Mouse (Mus musculus) cortical plate, adult 2 months (tissue): ENCODE data around the gene Ttc7. TPM values are rescaled to one million over a fixed set of nuclear protein-coding genes. Genes with fewer than 3 reads are reported as not detected.
"Not testable (repeated sequence)": the region's sequence is repeated elsewhere in the genome, so short reads cannot be mapped to it uniquely, and the experiment has no call there.

Source experiments
- H3K27ac ChIP-seq: fragments of 200-500 bp; 2 replicates; pipeline ENCODE4 v1.5.1; 2012; ENCODE audit warnings: low read length, control low read depth, inconsistent platforms; ENCODE audit not compliant: insufficient read depth
- H3K4me1 ChIP-seq: fragments of 200-500 bp; 2 replicates; pipeline ENCODE4 v1.6.1; 2011; ENCODE audit warnings: low read length; ENCODE audit not compliant: control insufficient read depth, insufficient read depth
- H3K4me3 ChIP-seq: fragments of 200-500 bp; 2 replicates; pipeline ENCODE4 v1.5.1; 2011; ENCODE audit warnings: mild to moderate bottlenecking, low read length, control low read depth; ENCODE audit not compliant: insufficient read depth
- CTCF ChIP-seq: fragments of 200-500 bp; IDR thresholded peaks from 2 replicates; pipeline ENCODE4 v1.5.1; 2011; ENCODE audit warnings: mild to moderate bottlenecking, control low read depth, low read length; ENCODE audit not compliant: insufficient read depth; ENCODE audit errors: extremely low read depth
- POLR2A ChIP-seq: fragments of 200-500 bp; IDR thresholded peaks from 2 replicates; pipeline ENCODE4 v1.6.1; 2011; ENCODE audit warnings: mild to moderate bottlenecking, low read length, control low read depth; ENCODE audit not compliant: insufficient read depth; ENCODE audit errors: extremely low read depth
- polyA plus RNA-seq: library from polyadenylated mRNA; depleted of rRNA; stranded (reverse); fragments of >200 nt; gene quantifications from 2 replicates; pipeline ENCODE4 v1.2.3, GENCODE M21; 2012

The Ttc7 gene
- polyA plus RNA-seq, 1 experiment: 11.3 TPM

DNA sequence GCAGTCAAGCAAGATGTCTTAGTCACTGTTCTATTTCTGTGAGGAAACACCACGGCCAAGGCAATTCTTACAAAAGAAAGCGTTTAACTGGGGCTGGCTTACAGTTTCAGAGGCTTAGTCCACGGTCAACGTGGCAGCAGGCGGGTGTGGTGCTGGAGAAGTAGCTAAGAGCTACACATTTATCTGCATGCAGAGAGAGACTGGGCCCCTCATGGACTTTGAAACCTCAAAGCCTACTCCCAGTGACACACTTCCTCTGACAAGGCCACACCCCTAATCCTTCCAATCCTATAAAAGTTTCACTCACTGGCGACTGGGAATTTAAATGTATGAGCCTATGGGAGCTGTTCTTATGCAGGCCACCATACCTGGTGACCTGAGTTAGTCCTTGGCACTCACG lies 13.1 kb downstream of the Ttc7 start:
- Histone ChIP-seq H3K4me3 (no peak overlapping the region), H3K27ac (no peak overlapping the region), H3K4me1 (no peaks in the 10 kb centered on the region)
- TF ChIP-seq POLR2A (no peak), CTCF (no peak)

DNA sequence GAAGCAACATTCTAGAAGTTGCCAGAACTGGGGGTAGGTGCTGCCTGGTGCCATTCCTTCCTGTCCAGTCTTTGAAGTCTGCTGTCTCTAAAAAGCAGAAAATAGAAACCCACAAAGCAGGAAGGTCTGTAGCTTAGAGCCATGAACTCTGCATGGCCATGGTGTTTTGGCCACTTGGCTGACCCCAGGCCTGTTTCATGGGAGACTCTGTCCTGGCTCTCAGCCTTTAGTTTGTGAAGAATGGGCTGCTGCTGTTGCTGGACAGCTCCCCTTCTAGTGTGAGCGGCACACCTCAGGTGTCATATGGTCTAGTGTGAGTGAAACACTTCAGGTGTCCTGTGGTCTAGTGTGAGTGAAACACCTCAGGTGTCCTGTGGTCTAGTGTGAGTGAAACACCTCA lies 14.0 kb downstream of the Ttc7 start:
- H3K27ac ChIP-seq, H3K4me1 ChIP-seq, H3K4me3 ChIP-seq: not testable (repeated sequence)

DNA sequence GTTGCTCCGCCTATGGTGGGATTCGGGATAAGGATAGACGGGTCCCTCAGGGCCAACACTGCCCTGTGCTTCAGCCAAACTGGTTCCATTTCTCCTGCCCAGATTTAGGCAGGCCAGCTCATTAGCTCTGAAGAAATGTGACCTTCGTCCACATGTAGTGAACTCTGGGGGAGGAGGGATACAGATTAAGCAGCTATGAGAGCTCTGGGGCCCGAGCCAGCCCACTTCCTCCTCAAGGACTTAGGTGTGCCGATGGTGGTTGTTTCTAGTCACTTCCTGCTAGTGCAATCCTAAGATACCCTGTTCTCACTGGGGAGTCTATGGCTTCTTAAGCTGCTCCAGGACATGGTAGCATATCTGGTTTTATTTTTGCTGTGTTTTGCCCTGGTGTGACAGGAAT lies 16.3 kb downstream of the Ttc7 start:
- H3K27ac ChIP-seq: no peak overlapping the region
- no peaks in the 10 kb centered on the region for H3K4me1 ChIP-seq
- H3K4me3 ChIP-seq: no peak overlapping the region
- TF ChIP-seq CTCF (no peak), POLR2A (no peak)

DNA sequence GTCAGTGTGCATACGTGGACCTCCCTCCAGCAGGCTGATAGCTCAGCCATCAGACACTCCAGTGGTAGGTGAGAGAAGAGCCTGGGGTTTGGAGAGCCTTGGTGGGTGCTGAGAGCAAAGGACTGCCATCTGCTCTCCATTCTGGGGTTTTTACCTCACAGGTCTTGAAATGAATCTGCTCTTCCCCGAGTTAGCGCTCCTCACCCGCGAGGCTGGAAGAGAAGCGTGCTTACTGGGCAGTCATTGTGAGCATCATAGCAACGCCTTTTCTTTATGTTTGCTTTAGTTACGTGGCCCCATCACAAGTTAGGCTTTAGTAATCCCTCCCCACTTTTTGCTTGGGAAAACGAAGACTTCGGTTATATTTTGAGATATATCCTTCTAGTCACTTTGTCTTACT lies 17.7 kb downstream of the Ttc7 start:
- H3K27ac ChIP-seq: no peak overlapping the region
- H3K4me1 ChIP-seq: no peaks in the 10 kb centered on the region
- no peak overlapping the region for H3K4me3 ChIP-seq
- TF ChIP-seq POLR2A (no peak), CTCF (no peak)

DNA sequence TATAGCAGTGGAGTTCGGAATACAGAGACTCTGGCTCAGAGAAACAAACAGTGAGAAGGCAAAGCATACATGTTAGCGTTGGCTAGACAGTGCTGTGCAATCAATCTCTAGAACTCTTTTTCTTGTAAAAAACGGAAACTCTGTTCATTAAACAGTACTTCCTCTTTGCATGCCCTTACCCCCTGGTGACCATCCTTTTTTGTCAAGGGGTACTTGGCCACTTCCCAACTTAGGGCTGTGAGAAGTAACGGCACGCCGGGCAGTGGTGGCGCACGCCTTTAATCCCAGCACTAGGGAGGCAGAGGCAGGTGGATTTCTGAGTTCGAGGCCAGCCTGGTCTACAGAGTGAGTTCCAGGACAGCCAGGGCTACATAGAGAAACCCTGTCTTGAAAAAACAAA lies 18.9 kb downstream of the Ttc7 start:
- not testable (repeated sequence) for H3K4me1 ChIP-seq, H3K27ac ChIP-seq, H3K4me3 ChIP-seq

DNA sequence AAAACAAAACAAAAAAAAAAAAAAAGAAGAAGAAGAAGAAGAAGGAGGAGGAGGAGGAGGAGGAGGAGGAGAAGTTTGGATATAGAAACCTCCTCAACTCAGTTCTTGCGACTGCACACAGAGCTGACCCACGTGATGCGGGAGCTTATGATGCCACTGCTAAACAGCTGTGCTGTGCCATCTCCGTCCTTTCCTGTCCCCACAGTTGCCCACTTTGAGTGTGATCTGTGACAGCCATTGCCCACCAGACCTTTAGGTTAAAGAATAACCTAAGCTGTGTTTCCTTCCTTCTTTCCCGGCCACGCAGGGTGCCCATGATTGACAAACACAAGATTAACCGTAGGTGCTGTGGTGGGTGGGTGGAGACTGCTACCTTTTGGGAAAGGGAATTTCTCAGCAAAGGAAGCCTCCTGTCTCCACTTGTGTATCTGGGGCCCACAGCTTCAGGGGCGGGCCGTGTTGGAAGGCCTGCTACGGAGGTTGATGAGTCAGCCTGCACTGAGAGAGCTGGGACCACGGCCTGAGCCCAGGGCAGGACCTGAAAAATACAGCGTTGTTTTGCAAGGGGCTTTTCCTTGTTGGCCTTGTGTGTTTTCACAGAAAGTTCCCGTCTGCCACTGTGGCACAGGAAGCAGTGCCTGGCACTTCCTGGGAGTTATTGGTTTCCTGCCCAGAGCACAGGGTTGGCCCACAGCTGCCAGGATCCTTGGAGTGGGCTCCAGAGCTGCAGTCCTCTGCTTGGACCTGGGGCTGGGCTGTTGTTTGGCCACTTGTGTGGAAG lies 19.5 kb downstream of the Ttc7 start:
- no peak for TF ChIP-seq POLR2A
- H3K4me3 ChIP-seq: no peak overlapping the region
- no peak overlapping the region for H3K27ac ChIP-seq
- no peaks in the 10 kb centered on the region for H3K4me1 ChIP-seq

DNA sequence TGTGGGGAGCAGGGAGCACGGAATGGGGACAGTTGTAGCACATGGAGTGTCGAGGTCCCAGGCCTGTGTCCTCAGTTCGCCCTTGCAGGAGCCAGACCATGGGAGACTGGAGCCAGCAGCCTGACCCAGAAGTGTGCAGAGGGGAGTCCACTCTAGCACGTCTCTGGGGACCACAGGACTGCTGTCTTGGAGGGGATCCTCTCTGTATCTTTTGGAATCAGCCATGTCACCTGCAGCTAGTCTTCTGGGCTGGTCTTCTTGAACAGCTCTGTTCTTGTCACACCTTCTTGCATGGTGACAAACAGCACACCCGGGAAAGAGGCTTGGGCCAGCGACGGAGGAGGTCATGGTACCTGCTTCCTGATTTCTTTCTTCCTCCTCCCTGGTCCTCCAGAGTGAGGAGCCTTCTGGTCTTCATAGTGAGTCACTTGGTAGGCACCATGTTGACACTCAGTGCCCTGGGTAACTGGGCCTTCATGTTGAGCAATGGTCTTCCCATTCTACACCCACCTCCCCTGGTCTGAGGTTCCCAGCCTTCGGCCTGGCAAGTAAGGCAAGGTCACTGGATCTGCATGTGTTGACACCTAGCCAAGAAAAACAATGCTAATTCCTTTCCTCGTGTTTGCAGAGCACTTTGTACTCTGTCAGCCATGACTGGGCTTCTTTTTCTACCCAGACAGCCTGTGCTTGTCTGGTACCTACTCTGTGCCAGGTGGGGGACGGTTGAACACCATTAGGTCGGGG lies 21.6 kb downstream of the Ttc7 start:
- TF ChIP-seq CTCF (no peak), POLR2A (no peak)
- H3K27ac ChIP-seq: no peak overlapping the region

DNA sequence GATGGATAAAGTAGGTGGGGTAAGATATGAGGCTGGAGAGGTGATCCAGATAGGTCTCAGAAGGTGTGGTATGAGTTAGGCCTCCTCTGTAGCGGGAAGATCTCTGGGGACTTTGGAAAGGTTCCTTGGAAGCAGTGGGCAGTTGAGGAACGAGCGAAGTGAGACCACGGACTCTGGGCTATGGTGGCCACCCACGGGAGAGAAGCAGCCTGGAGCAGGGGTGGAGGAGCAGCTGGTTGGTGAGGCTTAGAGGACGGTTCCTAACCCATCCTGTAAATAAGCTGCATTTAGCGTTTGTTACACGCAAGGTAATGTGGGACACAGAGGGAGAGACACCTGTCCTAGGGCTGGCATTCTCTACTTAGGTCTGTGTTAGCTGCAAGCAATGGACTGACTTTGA lies 22.4 kb downstream of the Ttc7 start:
- H3K27ac ChIP-seq: no peak overlapping the region
- no peak overlapping the region for H3K4me3 ChIP-seq
- H3K4me1 ChIP-seq: no peaks in the 10 kb centered on the region
- no peak for TF ChIP-seq CTCF
- TF ChIP-seq POLR2A: no peak

More for the DNA sequence above, 21.6 kb downstream of the Ttc7 start:
- Histone ChIP-seq H3K4me1 (no peaks in the 10 kb centered on the region), H3K4me3 (no peak overlapping the region)

DNA sequence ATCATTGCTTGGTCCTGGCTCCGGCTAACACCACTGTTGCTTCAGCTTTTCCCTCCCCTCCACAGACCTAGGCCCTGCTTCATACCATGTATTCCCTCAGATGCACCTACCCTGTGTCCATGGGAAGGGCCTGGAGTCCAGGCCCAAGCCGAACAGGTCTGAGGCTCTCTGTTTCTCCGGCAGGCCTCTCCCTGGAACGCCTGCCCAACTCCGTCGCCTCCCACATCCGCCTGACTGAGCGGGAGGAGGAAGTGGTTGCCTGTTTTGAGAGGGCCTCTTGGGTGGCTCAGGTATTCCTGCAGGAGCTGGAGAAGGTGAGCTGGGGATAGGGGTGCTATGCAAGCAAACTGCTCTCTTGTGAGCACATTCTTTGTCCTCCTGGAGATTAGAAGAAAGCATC lies 24.1 kb downstream of the Ttc7 start:
- Histone ChIP-seq H3K4me1 (no peaks in the 10 kb centered on the region), H3K4me3 (no peak overlapping the region), H3K27ac (no peak overlapping the region)
- no peak for TF ChIP-seq POLR2A
- no peak for TF ChIP-seq CTCF

DNA sequence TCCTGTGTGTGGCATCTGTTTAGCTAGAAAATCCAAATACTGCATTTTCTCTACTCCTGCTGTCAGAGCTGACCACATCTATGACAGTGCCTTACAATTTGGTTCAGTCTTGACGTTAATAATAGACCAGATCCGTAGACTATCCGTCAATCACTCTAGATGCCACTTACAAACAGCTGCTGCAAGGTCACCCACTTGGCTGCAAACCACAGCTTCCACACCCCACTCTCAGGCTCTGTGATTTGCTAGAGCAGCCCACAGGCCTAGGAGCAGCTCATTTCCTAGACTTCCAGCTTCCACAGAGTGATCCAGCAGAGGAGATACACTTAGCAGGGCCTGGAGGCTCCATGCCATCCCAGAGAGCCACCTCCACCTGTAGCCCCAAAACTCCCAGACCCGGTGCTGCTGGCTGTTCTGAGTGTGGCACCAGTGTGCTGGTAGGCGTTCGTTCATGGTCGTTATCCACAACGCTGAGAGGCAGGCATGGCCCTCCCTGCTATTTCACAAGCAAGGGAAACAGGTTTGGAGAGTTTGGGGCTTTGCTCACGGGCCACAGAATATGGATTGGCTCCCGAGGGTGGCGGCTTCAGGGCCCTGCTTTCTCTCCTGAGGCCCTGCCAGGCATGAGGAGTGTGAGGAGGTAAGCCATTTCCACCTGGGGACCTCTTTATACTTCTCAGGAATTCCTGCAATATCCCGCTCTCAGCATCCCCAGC lies 26.5 kb downstream of the Ttc7 start:
- Histone ChIP-seq H3K4me3 (no peak overlapping the region), H3K4me1 (no peaks in the 10 kb centered on the region), H3K27ac (no peak overlapping the region)
- TF ChIP-seq POLR2A (no peak), CTCF (no peak)
